Mouse (Mus musculus): ENCODE results near the gene Cat. TPM values are rescaled to one million over a fixed set of nuclear protein-coding genes. Genes with fewer than 3 reads are reported as not detected.

Gene Cat
- polyA plus RNA-seq, 1 experiment from 2014 or later = 102 TPM

- peaks cover 75% of the 10 kb centered on the region for H3K36me3 ChIP-seq (ENCODE audit: control insufficient read depth, insufficient read depth, low read length)
- H3K4me1 ChIP-seq (ENCODE audit: control insufficient read depth, insufficient read depth, low read length) = no peaks in the 10 kb centered on the region
- no peaks in the 10 kb centered on the region for H3K27me3 ChIP-seq (ENCODE audit: control insufficient read depth, insufficient read depth, low read length)
- H3K27ac ChIP-seq (replicated peaks; ENCODE audit: low read depth, low read length) = no peak overlapping the region
- 22% methylated on average over 10 of the region's 10 CpGs for WGBS
- DNase-seq (peak; percentile 93), ATAC-seq (ENCODE audit: low FRiP score, low TSS enrichment) (peak; percentile 76; the same call in 1 of the 2 replicates)
- no peak overlapping the region for H3K9ac ChIP-seq (replicated peaks; ENCODE audit: low read length)
- H3K9me3 ChIP-seq (ENCODE audit: control insufficient read depth, low read length) = no peaks in the 10 kb centered on the region
- H3K4me2 ChIP-seq (ENCODE audit: low read length) = no peak overlapping the region
- H3K4me3 ChIP-seq (replicated peaks; ENCODE audit: low read depth, low read length) = no peak overlapping the region
Measured at GRCm38 (mm10) chr2:103456646-103457045, 28.3 kb downstream of the Cat start.

DNA sequence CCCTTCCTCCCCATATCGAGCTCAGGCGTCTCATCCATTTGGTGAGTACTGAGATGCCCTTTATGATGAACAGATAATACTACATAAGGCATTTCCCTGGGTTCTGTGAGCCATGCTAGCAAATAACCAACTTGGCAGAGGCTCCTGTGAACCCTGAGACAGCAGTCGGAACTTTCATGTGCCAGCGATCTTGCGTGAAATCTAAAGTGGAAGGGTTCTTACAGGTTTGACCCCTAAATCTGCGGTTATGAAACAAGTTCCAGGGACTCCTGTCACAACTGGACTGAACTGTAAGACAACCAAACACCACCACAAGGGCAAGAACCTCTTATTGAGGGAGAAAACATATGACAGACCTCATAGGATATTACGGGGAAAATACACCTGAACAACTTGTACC is 29.2 kb downstream of the Cat start:
- no peak for DNase-seq
- Histone ChIP-seq H3K9me3 (ENCODE audit: control insufficient read depth, low read length) (no peaks in the 10 kb centered on the region), H3K27me3 (ENCODE audit: control insufficient read depth, insufficient read depth, low read length) (no peaks in the 10 kb centered on the region), H3K9ac (replicated peaks; ENCODE audit: low read length) (no peak overlapping the region), H3K4me1 (ENCODE audit: control insufficient read depth, insufficient read depth, low read length) (no peaks in the 10 kb centered on the region), H3K4me3 (replicated peaks; ENCODE audit: low read depth, low read length) (no peak overlapping the region), H3K4me2 (ENCODE audit: low read length) (no peak overlapping the region), H3K27ac (replicated peaks; ENCODE audit: low read depth, low read length) (no peak overlapping the region), H3K36me3 (ENCODE audit: control insufficient read depth, insufficient read depth, low read length) (peaks cover 71% of the 10 kb centered on the region)
- ATAC-seq (ENCODE audit: low FRiP score, low TSS enrichment) = no peak
- 98% methylated on average over 7 of the region's 7 CpGs for WGBS

- no peak overlapping the region for H3K9ac ChIP-seq (replicated peaks; ENCODE audit: low read length)
- no peak for DNase-seq
- no peak overlapping the region for H3K4me3 ChIP-seq (replicated peaks; ENCODE audit: low read depth, low read length)
- no peaks in the 10 kb centered on the region for H3K27me3 ChIP-seq (ENCODE audit: control insufficient read depth, insufficient read depth, low read length)
- no peaks in the 10 kb centered on the region for H3K4me1 ChIP-seq (ENCODE audit: control insufficient read depth, insufficient read depth, low read length)
- no peak overlapping the region for H3K27ac ChIP-seq (replicated peaks; ENCODE audit: low read depth, low read length)
- H3K4me2 ChIP-seq (ENCODE audit: low read length) = no peak overlapping the region
- 91% methylated on average over 5 of the region's 5 CpGs for WGBS
- H3K9me3 ChIP-seq (ENCODE audit: control insufficient read depth, low read length) = no peaks in the 10 kb centered on the region
- no peak for ATAC-seq (ENCODE audit: low FRiP score, low TSS enrichment)
- H3K36me3 ChIP-seq (ENCODE audit: control insufficient read depth, insufficient read depth, low read length) = peaks cover 40% of the 10 kb centered on the region
Measured at GRCm38 (mm10) chr2:103452550-103452949, 32.4 kb downstream of the Cat start.

DNA sequence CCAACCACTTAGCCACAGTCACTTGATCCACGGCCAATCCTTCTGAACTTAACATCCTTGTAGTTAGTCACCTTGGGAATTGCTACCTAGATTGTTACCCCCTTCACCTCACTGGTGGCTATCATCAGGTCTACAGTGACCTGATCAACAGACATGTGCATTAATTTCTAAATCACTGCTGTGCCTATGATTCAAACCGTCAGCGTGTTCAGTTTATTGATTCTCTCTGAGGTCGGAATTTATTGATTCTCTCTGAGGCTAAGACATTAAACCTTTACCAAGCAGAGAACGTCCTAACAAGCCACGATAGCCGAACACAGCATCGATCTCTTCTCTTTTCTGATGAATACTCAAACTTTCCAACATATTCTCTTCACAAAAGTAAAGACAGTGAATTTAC is 34.7 kb downstream of the Cat start:
- no peak overlapping the region for H3K4me2 ChIP-seq (ENCODE audit: low read length)
- no peak for ATAC-seq (ENCODE audit: low FRiP score, low TSS enrichment)
- H3K4me1 ChIP-seq (ENCODE audit: control insufficient read depth, insufficient read depth, low read length) = no peaks in the 10 kb centered on the region
- peaks cover 27% of the 10 kb centered on the region for H3K36me3 ChIP-seq (ENCODE audit: control insufficient read depth, insufficient read depth, low read length)
- 88% methylated on average over 8 of the region's 8 CpGs for WGBS
- H3K9me3 ChIP-seq (ENCODE audit: control insufficient read depth, low read length) = no peaks in the 10 kb centered on the region
- no peak overlapping the region for H3K27ac ChIP-seq (replicated peaks; ENCODE audit: low read depth, low read length)
- H3K4me3 ChIP-seq (replicated peaks; ENCODE audit: low read depth, low read length) = no peak overlapping the region
- no peak overlapping the region for H3K9ac ChIP-seq (replicated peaks; ENCODE audit: low read length)
- no peak for DNase-seq
- no peaks in the 10 kb centered on the region for H3K27me3 ChIP-seq (ENCODE audit: control insufficient read depth, insufficient read depth, low read length)

GRCm38 (mm10) chr2:103449813-103450212 is 35.1 kb downstream of the Cat start:
- peaks cover 22% of the 10 kb centered on the region for H3K36me3 ChIP-seq (ENCODE audit: control insufficient read depth, insufficient read depth, low read length)
- no peak for DNase-seq
- H3K9me3 ChIP-seq (ENCODE audit: control insufficient read depth, low read length) = no peaks in the 10 kb centered on the region
- no peak overlapping the region for H3K27ac ChIP-seq (replicated peaks; ENCODE audit: low read depth, low read length)
- H3K4me3 ChIP-seq (replicated peaks; ENCODE audit: low read depth, low read length) = no peak overlapping the region
- H3K27me3 ChIP-seq (ENCODE audit: control insufficient read depth, insufficient read depth, low read length) = no peaks in the 10 kb centered on the region
- no peak for ATAC-seq (ENCODE audit: low FRiP score, low TSS enrichment)
- WGBS = 89% methylated on average over 7 of the region's 7 CpGs
- no peaks in the 10 kb centered on the region for H3K4me1 ChIP-seq (ENCODE audit: control insufficient read depth, insufficient read depth, low read length)
- no peak overlapping the region for H3K9ac ChIP-seq (replicated peaks; ENCODE audit: low read length)
- no peak overlapping the region for H3K4me2 ChIP-seq (ENCODE audit: low read length)

GRCm38 (mm10) chr2:103448947-103449560 is 35.9 kb downstream of the Cat start:
- Histone ChIP-seq H3K27me3 (ENCODE audit: control insufficient read depth, insufficient read depth, low read length) (no peaks in the 10 kb centered on the region), H3K27ac (replicated peaks; ENCODE audit: low read depth, low read length) (no peak overlapping the region), H3K4me3 (replicated peaks; ENCODE audit: low read depth, low read length) (no peak overlapping the region), H3K9me3 (ENCODE audit: control insufficient read depth, low read length) (no peaks in the 10 kb centered on the region), H3K36me3 (ENCODE audit: control insufficient read depth, insufficient read depth, low read length) (peaks cover 16% of the 10 kb centered on the region), H3K9ac (replicated peaks; ENCODE audit: low read length) (no peak overlapping the region), H3K4me2 (ENCODE audit: low read length) (no peak overlapping the region), H3K4me1 (ENCODE audit: control insufficient read depth, insufficient read depth, low read length) (no peaks in the 10 kb centered on the region)
- ATAC-seq (ENCODE audit: low FRiP score, low TSS enrichment) (no peak), DNase-seq (no peak)
- 70% methylated on average over 14 of the region's 14 CpGs for WGBS

GRCm38 (mm10) chr2:103446326-103446725 is 38.6 kb downstream of the Cat start:
- ATAC-seq (ENCODE audit: low FRiP score, low TSS enrichment) (no peak), DNase-seq (no peak)
- WGBS = 88% methylated on average over 6 of the region's 6 CpGs
- H3K4me1 ChIP-seq (ENCODE audit: control insufficient read depth, insufficient read depth, low read length) = no peaks in the 10 kb centered on the region
- no peak overlapping the region for H3K27ac ChIP-seq (replicated peaks; ENCODE audit: low read depth, low read length)
- no peaks in the 10 kb centered on the region for H3K9me3 ChIP-seq (ENCODE audit: control insufficient read depth, low read length)
- no peak overlapping the region for H3K4me3 ChIP-seq (replicated peaks; ENCODE audit: low read depth, low read length)
- no peaks in the 10 kb centered on the region for H3K36me3 ChIP-seq (ENCODE audit: control insufficient read depth, insufficient read depth, low read length)
- H3K4me2 ChIP-seq (ENCODE audit: low read length) = no peak overlapping the region
- no peaks in the 10 kb centered on the region for H3K27me3 ChIP-seq (ENCODE audit: control insufficient read depth, insufficient read depth, low read length)
- H3K9ac ChIP-seq (replicated peaks; ENCODE audit: low read length) = no peak overlapping the region

GRCm38 (mm10) chr2:103445776-103446175 is 39.2 kb downstream of the Cat start:
- Histone ChIP-seq H3K27me3 (ENCODE audit: control insufficient read depth, insufficient read depth, low read length) (no peaks in the 10 kb centered on the region), H3K36me3 (ENCODE audit: control insufficient read depth, insufficient read depth, low read length) (no peaks in the 10 kb centered on the region), H3K9me3 (ENCODE audit: control insufficient read depth, low read length) (no peaks in the 10 kb centered on the region), H3K4me2 (ENCODE audit: low read length) (no peak overlapping the region), H3K4me1 (ENCODE audit: control insufficient read depth, insufficient read depth, low read length) (no peaks in the 10 kb centered on the region), H3K9ac (replicated peaks; ENCODE audit: low read length) (no peak overlapping the region), H3K27ac (replicated peaks; ENCODE audit: low read depth, low read length) (no peak overlapping the region), H3K4me3 (replicated peaks; ENCODE audit: low read depth, low read length) (no peak overlapping the region)
- DNase-seq (peak; percentile 73), ATAC-seq (ENCODE audit: low FRiP score, low TSS enrichment) (no peak)
- 70% methylated on average over 6 of the region's 6 CpGs for WGBS

GRCm38 (mm10) chr2:103439710-103440109 is 45.2 kb downstream of the Cat start:
- ATAC-seq (ENCODE audit: low FRiP score, low TSS enrichment) (peak; percentile 43; the same call in 1 of the 2 replicates), DNase-seq (peak; percentile 94)
- peak overlapping the region; percentile 46 for H3K4me2 ChIP-seq (ENCODE audit: low read length)
- no peaks in the 10 kb centered on the region for H3K4me1 ChIP-seq (ENCODE audit: control insufficient read depth, insufficient read depth, low read length)
- no peaks in the 10 kb centered on the region for H3K27me3 ChIP-seq (ENCODE audit: control insufficient read depth, insufficient read depth, low read length)
- no peaks in the 10 kb centered on the region for H3K9me3 ChIP-seq (ENCODE audit: control insufficient read depth, low read length)
- 6% methylated on average over 12 of the region's 12 CpGs for WGBS
- no peak overlapping the region; the same call in 1 of the 2 replicates for H3K9ac ChIP-seq (replicated peaks; ENCODE audit: low read length)
- 0 out of 2 replicates have a peak overlapping the region, but pooled peaks have one; percentile 38 for H3K27ac ChIP-seq (replicated peaks; ENCODE audit: low read depth, low read length)
- H3K36me3 ChIP-seq (ENCODE audit: control insufficient read depth, insufficient read depth, low read length) = no peaks in the 10 kb centered on the region
- H3K4me3 ChIP-seq (replicated peaks; ENCODE audit: low read depth, low read length) = peak overlapping the region; percentile 12; the same call in 1 of the 2 replicates

Measured in midbrain, embryonic 14.5 days (tissue).